ENCODE assay signal across 8 mouse cellular contexts in the genomic region with DNA sequence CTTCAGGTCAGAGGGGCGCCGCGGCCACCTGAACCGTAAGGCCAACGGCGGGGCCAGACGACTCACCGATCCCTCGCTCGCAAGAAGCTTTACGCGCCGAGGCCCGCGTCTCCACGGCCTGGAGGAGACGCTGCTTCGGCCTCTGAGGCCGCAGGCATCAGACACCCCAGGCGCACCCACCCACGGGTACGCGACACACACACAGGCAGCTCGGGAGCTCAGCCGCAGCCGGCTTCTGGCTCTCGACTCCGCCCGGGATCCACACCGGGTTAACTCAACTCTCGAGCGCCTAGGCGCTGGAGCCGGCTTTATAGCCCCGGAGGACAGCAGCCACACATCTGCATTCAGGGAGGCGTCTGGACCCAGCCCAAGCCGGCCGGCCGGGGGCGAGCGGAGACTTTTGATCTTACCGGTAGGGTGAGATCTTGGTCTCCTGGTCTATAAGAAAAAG. TPM values are rescaled to one million over a fixed set of nuclear protein-coding genes. Genes with fewer than 3 reads are reported as not detected.
DNase-seq lines count a peak whose midpoint lies in the region; ATAC-seq and TF ChIP-seq lines count a peak whose summit lies in the region.

No protein-coding gene starts in this region.

- H3K4me3 ChIP-seq in hindbrain, postnatal 0 days (ENCODE audit: low read length), result peak overlapping the region; percentile 83
- H3K4me3 ChIP-seq in liver, embryonic 13.5 days (replicated peaks), result peak overlapping the region; percentile 60
- peak overlapping the region; percentile 85 for H3K4me3 ChIP-seq in neural tube, embryonic 15.5 days (replicated peaks)

- peak overlapping the region; percentile 26; the same call in 1 of the 2 replicates for H3K27ac ChIP-seq in hindbrain, postnatal 0 days
- H3K27ac ChIP-seq in liver, embryonic 13.5 days, result no peak overlapping the region
- H3K27ac ChIP-seq in neural tube, embryonic 15.5 days (replicated peaks), result peak overlapping the region; percentile 96

- H3K9ac ChIP-seq in hindbrain, postnatal 0 days (replicated peaks; ENCODE audit: low read length), result peak overlapping the region; percentile 30
- H3K9ac ChIP-seq in liver, embryonic 13.5 days, result 0 out of 2 replicates have a peak overlapping the region, but pooled peaks have one; percentile 6
- H3K9ac ChIP-seq in neural tube, embryonic 15.5 days (replicated peaks), result peak overlapping the region; percentile 84

- H3K4me2 ChIP-seq in hindbrain, postnatal 0 days (ENCODE audit: low read depth, low read length), result peak overlapping the region; percentile 98
- H3K4me2 ChIP-seq in liver, embryonic 13.5 days, result peak overlapping the region; percentile 71
- H3K4me2 ChIP-seq in neural tube, embryonic 15.5 days, result peak overlapping the region; percentile 96

- intact Hi-C loops in gastrocnemius, postnatal 14 days (cut with DNase I; ENCODE audit: low total_unique reads), result no loop called here

- no peaks in the 10 kb centered on the region for H3K9me3 ChIP-seq in hindbrain, postnatal 0 days (ENCODE audit: low read length)
- H3K9me3 ChIP-seq in liver, embryonic 13.5 days (replicated peaks), result no peaks in the 10 kb centered on the region
- no peaks in the 10 kb centered on the region for H3K9me3 ChIP-seq in neural tube, embryonic 15.5 days (replicated peaks)

- WGBS in hindbrain, postnatal 0 days, result under 1% methylated on average over 42 of the region's 42 CpGs
- WGBS in liver, embryonic 13.5 days (ENCODE audit: insufficient replicate concordance), result under 1% methylated on average over 42 of the region's 42 CpGs
- WGBS in neural tube, embryonic 15.5 days, result under 1% methylated on average over 42 of the region's 42 CpGs

- peak; percentile 26 to 43 for DNase-seq in layer of hippocampus, postnatal 36 days
- no peak for DNase-seq in layer of hippocampus, adult 9-10 months (ENCODE audit: low spot score)
- DNase-seq in cerebellum, adult 8-10 months, result peak; percentile 42
- DNase-seq in gastrocnemius, postnatal 14 days, result peak; percentile 75
- no peak for DNase-seq in hindbrain, postnatal 0 days (ENCODE audit: low spot score)
- no peak for DNase-seq in liver, embryonic 13.5 days
- DNase-seq in spleen, postnatal 36 days (ENCODE audit: low spot score in 2 of 2), result no peak

- no peaks in the 10 kb centered on the region for H3K36me3 ChIP-seq in hindbrain, postnatal 0 days (ENCODE audit: insufficient read depth, low read length)
- no peaks in the 10 kb centered on the region for H3K36me3 ChIP-seq in liver, embryonic 13.5 days
- H3K36me3 ChIP-seq in neural tube, embryonic 15.5 days, result no peaks in the 10 kb centered on the region

- TF ChIP-seq CTCF in hindbrain, postnatal 0 days (IDR thresholded peaks at IDR 0.05; ENCODE audit: low read depth), result no peak

- ATAC-seq in hindbrain, postnatal 0 days, result no peak
- ATAC-seq in liver, embryonic 13.5 days (ENCODE audit: low read depth), result no peak
- ATAC-seq in neural tube, embryonic 15.5 days (ENCODE audit: low FRiP score), result no peak

- H3K27me3 ChIP-seq in hindbrain, postnatal 0 days (ENCODE audit: insufficient read depth, low read length), result peaks cover 44% of the 10 kb centered on the region; the same call in 1 of the 2 replicates
- peaks cover 100% of the 10 kb centered on the region for H3K27me3 ChIP-seq in liver, embryonic 13.5 days
- peaks cover 13% of the 10 kb centered on the region for H3K27me3 ChIP-seq in neural tube, embryonic 15.5 days (replicated peaks)

- peaks cover 5% of the 10 kb centered on the region; the same call in 1 of the 2 replicates for H3K4me1 ChIP-seq in hindbrain, postnatal 0 days (ENCODE audit: insufficient read depth, low read length)
- H3K4me1 ChIP-seq in liver, embryonic 13.5 days (replicated peaks), result peaks cover 14% of the 10 kb centered on the region
- H3K4me1 ChIP-seq in neural tube, embryonic 15.5 days, result peaks cover 58% of the 10 kb centered on the region

RNA-seq across cellular contexts. Expression of a gene that starts 2.1 kb away (rescaled TPM):
- 10 to 100 TPM; 12.4 to 12.9 TPM for total RNA-seq in layer of hippocampus, postnatal 36 days (2021)
- 1 to 10 TPM; 5.0 to 5.3 TPM for total RNA-seq in gastrocnemius, postnatal 14 days (2021)
- 25.3 and 28.4 TPM in 2 replicates for total RNA-seq in hindbrain, postnatal 0 days (2014; rRNA removed)
- polyA plus RNA-seq in hindbrain, postnatal 0 days (2015; fragmentation: Nextera tagmentation; extraction: Ambion mirVana), result 14.6 and 18.1 TPM in 2 replicates
- 0.73 and 0.97 TPM in 2 replicates for polyA plus RNA-seq in liver, embryonic 13.5 days (2015; fragmentation: Nextera tagmentation; extraction: Ambion mirVana)
- polyA plus RNA-seq in neural tube, embryonic 15.5 days (2015; fragmentation: Nextera tagmentation; extraction: Ambion mirVana), result 56.8 and 62.7 TPM in 2 replicates

Comparison
In these comparisons a context has a peak if more than half of its experiments do, and no peak if none do; other contexts are left out.
1. DNase-seq: peak in layer of hippocampus, postnatal 36 days (2 of 2), cerebellum, adult 8-10 months (single experiment) and gastrocnemius, postnatal 14 days (single experiment); none in layer of hippocampus, adult 9-10 months (single experiment), hindbrain, postnatal 0 days (single experiment), liver, embryonic 13.5 days (single experiment) and spleen, postnatal 36 days (0 of 2).
2. H3K9ac ChIP-seq: peak in every context shown above with its lines; median percentile 84 in neural tube, embryonic 15.5 days; 30 in hindbrain, postnatal 0 days; 6 in liver, embryonic 13.5 days.
3. Peak in every context shown above with its lines, with median percentiles within 50 percentile points of each other: H3K4me2 ChIP-seq and H3K4me3 ChIP-seq.